Mouse (Mus musculus) MEL (cell line): Measurements from ENCODE around the gene Serhl. TPM values are rescaled to one million over a fixed set of nuclear protein-coding genes. Genes with fewer than 3 reads are reported as not detected.

Experiments used
- DNase-seq: peaks from one replicate; pipeline ENCODE4 v3.0.0; 2011; ENCODE audit warnings: low read depth, low spot score
- H3K27ac ChIP-seq: 2 replicates; pipeline ENCODE4 v1.5.1; 2012; ENCODE audit warnings: low read depth, mild to moderate bottlenecking, control low read depth, low read length, moderate library complexity; ENCODE audit not compliant: control insufficient read depth
- H3K27me3 ChIP-seq, 2 experiments: fragments of 150-350 bp in 1 of 2; sonication (generic) in 1 of 2; 2 replicates each; pipeline ENCODE4 v1.6.1; 2012; ENCODE audit warnings: low read length in 2 of 2, mild to moderate bottlenecking in 2 of 2, improper control_type of control experiment in 1 of 2, moderate library complexity in 1 of 2; ENCODE audit not compliant: insufficient read depth in 2 of 2, control insufficient read depth in 1 of 2
- H3K36me3 ChIP-seq, 2 experiments: 2 replicates each; pipeline ENCODE4 v1.6.1; 2012 to 2014; ENCODE audit warnings: low read length in 2 of 2, improper control_type of control experiment in 1 of 2, inconsistent platforms in 1 of 2, mild to moderate bottlenecking in 1 of 2; ENCODE audit not compliant: insufficient read depth in 2 of 2, control insufficient read depth in 1 of 2
- H3K4me1 ChIP-seq, 2 experiments: fragments of 150-350 bp in 1 of 2; sonication (generic) in 1 of 2; 2 replicates each; pipeline ENCODE4 v1.6.1; 2012; ENCODE audit warnings: low read length in 2 of 2, improper control_type of control experiment in 1 of 2, mild to moderate bottlenecking in 1 of 2; ENCODE audit not compliant: insufficient read depth in 2 of 2, control insufficient read depth in 1 of 2
- H3K4me3 ChIP-seq, 2 experiments: fragments of 150-350 bp in 1 of 2; sonication (generic) in 1 of 2; 2 replicates each; pipeline ENCODE4 v1.5.1; 2012; ENCODE audit warnings: low read depth in 2 of 2, low read length in 2 of 2, mild to moderate bottlenecking in 2 of 2, moderate library complexity in 2 of 2, control low read depth in 1 of 2, improper control_type of control experiment in 1 of 2; ENCODE audit not compliant: control insufficient read depth in 1 of 2, insufficient read depth in 1 of 2
- H3K79me2 ChIP-seq: 2 replicates; pipeline ENCODE4 v1.6.1; 2012; ENCODE audit warnings: mild to moderate bottlenecking, low read length, moderate library complexity; ENCODE audit not compliant: control insufficient read depth, poor library complexity, insufficient read depth
- H3K9ac ChIP-seq: 2 replicates; pipeline ENCODE4 v1.6.1; 2012; ENCODE audit warnings: low read depth, mild to moderate bottlenecking, control low read depth, low read length, moderate library complexity; ENCODE audit not compliant: control insufficient read depth, poor library complexity, severe bottlenecking
- H3K9me3 ChIP-seq: fragments of 150-350 bp; sonication (generic); replicated peaks from 2 replicates; pipeline ENCODE4 v1.6.1; 2012; ENCODE audit warnings: mild to moderate bottlenecking, low read length, improper control_type of control experiment, moderate library complexity; ENCODE audit not compliant: insufficient read depth
- CHD1 ChIP-seq: IDR thresholded peaks from 2 replicates; pipeline ENCODE4 v1.6.1; 2012; ENCODE audit warnings: low read depth, mild to moderate bottlenecking, inconsistent platforms, low read length, improper control_type of control experiment
- CTCF ChIP-seq, 3 experiments: IDR thresholded peaks in 2 of 3; conservative IDR thresholded peaks in 1 of 3; 2 replicates each; pipeline ENCODE4 v1.5.1; 2011 to 2012; ENCODE audit warnings: low read length in 3 of 3, low read depth in 2 of 3, mild to moderate bottlenecking in 2 of 3, improper control_type of control experiment in 1 of 3, inconsistent platforms in 1 of 3, mixed read lengths in 1 of 3, moderate library complexity in 1 of 3; ENCODE audit not compliant: control insufficient read depth in 1 of 3, insufficient read depth in 1 of 3, poor library complexity in 1 of 3, severe bottlenecking in 1 of 3
- E2F4 ChIP-seq: IDR thresholded peaks from 2 replicates; pipeline ENCODE4 v1.6.1; 2011; ENCODE audit warnings: low read depth, low read length, improper control_type of control experiment, borderline replicate concordance
- GABPA ChIP-seq: IDR thresholded peaks from 2 replicates; pipeline ENCODE4 v1.6.1; 2012; ENCODE audit warnings: low read depth, mild to moderate bottlenecking, inconsistent platforms, low read length, improper control_type of control experiment, moderate library complexity
- GATA1 ChIP-seq: IDR thresholded peaks from 2 replicates; pipeline ENCODE4 v1.6.1; 2011; ENCODE audit warnings: low read depth, low read length, improper control_type of control experiment
- JUND ChIP-seq: IDR thresholded peaks from 2 replicates; pipeline ENCODE4 v1.6.1; 2011; ENCODE audit warnings: low read depth, mild to moderate bottlenecking, improper control_type of control experiment, low read length
- MAFK ChIP-seq: IDR thresholded peaks from 2 replicates; pipeline ENCODE4 v1.6.1; 2011; ENCODE audit warnings: low read depth, mild to moderate bottlenecking, low read length, improper control_type of control experiment, borderline replicate concordance
- MAX ChIP-seq: IDR thresholded peaks from 2 replicates; pipeline ENCODE4 v1.6.1; 2011; ENCODE audit warnings: low read length, improper control_type of control experiment
- MAZ ChIP-seq: IDR thresholded peaks from 2 replicates; pipeline ENCODE4 v1.6.1; 2012; ENCODE audit warnings: low read depth, mild to moderate bottlenecking, inconsistent platforms, low read length, improper control_type of control experiment
- MXI1 ChIP-seq: IDR thresholded peaks from 2 replicates; pipeline ENCODE4 v1.6.1; 2011; ENCODE audit warnings: mild to moderate bottlenecking, low read depth, low read length, improper control_type of control experiment
- MYB ChIP-seq: IDR thresholded peaks from 2 replicates; pipeline ENCODE4 v1.6.1; 2011; ENCODE audit warnings: mild to moderate bottlenecking, low read depth, low read length, improper control_type of control experiment
- NRF1 ChIP-seq: IDR thresholded peaks from 2 replicates; pipeline ENCODE4 v1.6.1; 2014; ENCODE audit warnings: low read depth, mild to moderate bottlenecking, inconsistent platforms, low read length, improper control_type of control experiment, moderate library complexity; ENCODE audit not compliant: poor library complexity, insufficient read depth, severe bottlenecking
- POLR2A ChIP-seq, 2 experiments: IDR thresholded peaks; 2 replicates each; pipeline ENCODE4 v1.6.1; 2011 to 2012; ENCODE audit warnings: low read length in 2 of 2, mild to moderate bottlenecking in 2 of 2, control low read depth in 1 of 2, improper control_type of control experiment in 1 of 2, low read depth in 1 of 2, moderate library complexity in 1 of 2; ENCODE audit not compliant: control insufficient read depth in 1 of 2, insufficient read depth in 1 of 2, poor library complexity in 1 of 2
- POLR2AphosphoS2 ChIP-seq: IDR thresholded peaks from 2 replicates; pipeline ENCODE4 v1.6.1; 2011; ENCODE audit warnings: low read length, improper control_type of control experiment
- SMC3 ChIP-seq: IDR thresholded peaks from 2 replicates; pipeline ENCODE4 v1.6.1; 2011; ENCODE audit warnings: low read depth, low read length, improper control_type of control experiment
- TAL1 ChIP-seq: IDR thresholded peaks from 2 replicates; pipeline ENCODE4 v1.6.1; 2012; ENCODE audit warnings: mild to moderate bottlenecking, inconsistent platforms, low read length, moderate library complexity, mixed read lengths
- TBP ChIP-seq: IDR thresholded peaks from 2 replicates; pipeline ENCODE4 v1.8.0; 2011; ENCODE audit warnings: low read depth, low read length, improper control_type of control experiment
- TCF12 ChIP-seq: IDR thresholded peaks from 2 replicates; pipeline ENCODE4 v1.6.1; 2014; ENCODE audit warnings: low read depth, mild to moderate bottlenecking, inconsistent platforms, low read length, improper control_type of control experiment, moderate library complexity
- USF1 ChIP-seq: IDR thresholded peaks from 2 replicates; pipeline ENCODE4 v1.6.1; 2014; ENCODE audit warnings: low read depth, mild to moderate bottlenecking, inconsistent platforms, low read length, improper control_type of control experiment, moderate library complexity
- ZC3H11A ChIP-seq: IDR thresholded peaks from 2 replicates; pipeline ENCODE4 v1.6.1; 2012; ENCODE audit warnings: low read depth, mild to moderate bottlenecking, inconsistent platforms, low read length, improper control_type of control experiment
- ZKSCAN1 ChIP-seq: IDR thresholded peaks from 2 replicates; pipeline ENCODE4 v1.6.1; 2012; ENCODE audit warnings: low read depth, mild to moderate bottlenecking, inconsistent platforms, low read length, improper control_type of control experiment, moderate library complexity
- ZNF384 ChIP-seq: IDR thresholded peaks from 2 replicates; pipeline ENCODE4 v1.6.1; 2012; ENCODE audit warnings: low read depth, mild to moderate bottlenecking, inconsistent platforms, low read length, improper control_type of control experiment
- polyA plus RNA-seq, 2 experiments: library from polyadenylated mRNA; stranded (reverse) in 1 of 2; unstranded in 1 of 2; fragments of >175 nt in 1 of 2; fragments of >200 nt in 1 of 2; gene quantifications; 2 replicates each; pipeline versions ENCODE4 v1.2.1 to v1.2.4; 2012; ENCODE audit warnings: low replicate concordance in 2 of 2, low read depth in 1 of 2; ENCODE audit not compliant: insufficient read length in 2 of 2, insufficient read depth in 1 of 2, missing spikeins in 1 of 2
- total RNA-seq: library from RNA; depleted of rRNA; stranded (reverse); fragments of 300-350 nt; gene quantifications from 2 replicates; pipeline ENCODE4 v1.2.3, GENCODE M21; 2012

Gene Serhl
- total and polyA plus RNA-seq, 3 experiments = 19.6 to 57.3 TPM; not detected in 1

DNA sequence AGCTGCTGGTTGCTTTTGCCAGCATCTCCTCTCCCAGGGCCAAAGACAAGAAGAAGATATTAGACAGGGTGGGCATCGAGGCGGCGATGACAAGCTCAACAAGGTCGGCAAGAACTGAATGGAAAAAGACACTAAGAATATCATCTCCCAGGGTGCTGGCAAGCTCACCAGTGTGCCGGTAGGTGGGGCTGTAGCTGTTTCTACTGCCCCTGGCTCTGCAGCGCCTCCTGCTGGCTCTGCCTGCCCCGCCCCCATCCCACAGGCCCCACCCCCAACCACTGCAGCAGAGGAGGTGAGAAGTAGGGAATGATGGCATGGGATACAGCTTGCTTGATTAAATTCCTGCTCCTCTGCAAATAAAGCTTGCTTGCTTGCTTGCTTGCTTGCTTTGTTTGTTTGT lies 3.4 kb upstream of the Serhl start (continued):
- no peak for TF ChIP-seq E2F4
- TF ChIP-seq MAX = no peak
- no peak for TF ChIP-seq MYB
- TF ChIP-seq USF1 = no peak
- TF ChIP-seq MXI1 = no peak
- TF ChIP-seq SMC3 = peak; percentile 63
- no peak for TF ChIP-seq GABPA
- no peak for TF ChIP-seq TCF12
- TF ChIP-seq ZNF384 = no peak
- no peak for TF ChIP-seq ZC3H11A
- no peak for TF ChIP-seq TAL1

DNA sequence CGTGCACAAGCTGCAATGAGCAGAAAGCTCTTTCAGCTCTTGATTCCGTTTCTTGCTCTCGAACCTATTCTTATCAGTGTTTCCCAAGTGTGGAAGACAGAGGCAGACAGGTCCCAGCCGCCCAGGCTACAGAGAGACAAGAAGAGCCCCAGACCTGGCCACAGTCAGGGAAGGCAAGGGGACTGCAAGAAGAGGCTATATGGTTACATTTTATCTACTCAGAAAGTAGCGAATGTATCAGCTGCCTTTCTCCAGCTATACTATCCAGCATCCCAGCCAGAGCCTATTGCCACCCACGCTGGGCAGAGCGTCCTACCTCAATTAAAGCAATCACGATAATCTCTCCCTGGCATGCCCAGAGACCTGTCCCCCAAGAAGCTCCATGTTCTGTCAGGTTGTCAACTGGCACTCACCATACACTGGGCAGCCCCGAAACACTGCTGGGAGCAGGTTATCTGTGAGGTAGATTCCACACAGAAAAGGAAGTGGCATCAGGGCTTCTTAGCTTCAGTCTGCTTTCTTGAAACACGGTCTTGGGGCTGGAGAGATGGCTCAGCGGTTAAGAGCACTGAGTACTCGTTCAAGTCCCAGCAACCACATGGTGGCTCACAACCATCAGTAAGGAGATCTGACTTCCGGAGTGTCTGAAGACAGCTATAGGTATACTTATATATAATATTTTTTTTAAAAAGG lies 2.5 kb upstream of the Serhl start:
- TF ChIP-seq JUND (no peak), ZC3H11A (no peak), POLR2A (IDR thresholded peaks at IDR 0.05; ENCODE audit: control insufficient read depth in 1 of 2, insufficient read depth in 1 of 2, low read depth in 1 of 2, low read length in 2 of 2, poor library complexity in 1 of 2) (no peak), TBP (peak; percentile 96), CTCF (IDR thresholded peaks at IDR 0.05 in 2 of 3, conservative IDR thresholded peaks at IDR 0.05 in 1 of 3; ENCODE audit: control insufficient read depth in 1 of 3, insufficient read depth in 1 of 3, low read depth in 2 of 3, low read length in 3 of 3, poor library complexity in 1 of 3, severe bottlenecking in 1 of 3) (no peak), USF1 (no peak), GATA1 (peak; percentile 31; the same call in 1 of the 2 replicates), NRF1 (no peak), MXI1 (no peak; the same call in 1 of the 2 replicates), ZKSCAN1 (no peak), TAL1 (no peak; the same call in 1 of the 2 replicates), E2F4 (no peak), MAZ (no peak), CHD1 (no peak), POLR2AphosphoS2 (no peak), MAFK (no peak), MAX (no peak)
- Histone ChIP-seq H3K9me3 (no peaks in the 10 kb centered on the region), H3K79me2 (no peaks in the 10 kb centered on the region), H3K36me3 (peaks cover 0 to 18% of the 10 kb centered on the region in 2 experiments; a peak in 2 of 4 replicates), H3K27ac (peak overlapping the region; percentile 19), H3K4me3 (peak overlapping the region; percentile 29 to 30), H3K27me3 (no peaks in the 10 kb centered on the region), H3K9ac (peak overlapping the region; percentile 16), H3K4me1 (peaks cover 3 to 27% of the 10 kb centered on the region in 2 experiments; a peak in 3 of 4 replicates)
- peak; percentile 70 for DNase-seq
